In genomic region chr1:134110979-134111378, GRCm38 (mm10) we compare ENCODE assay signal across 14 mouse cellular contexts. TPM values are rescaled to one million over a fixed set of nuclear protein-coding genes. Genes with fewer than 3 reads are reported as not detected.
DNase-seq lines count a peak whose midpoint lies in the region; ATAC-seq and TF ChIP-seq lines count a peak whose summit lies in the region.
"Had no signal": no experiment of that assay in that cellular context is flagged by ENCODE, and none has a peak within 500 bp of the region (broad histone marks: within the 10 kb centered on the region; RNA-seq: fewer than 3 reads in every experiment).

TSS of gene Chit1 (plus strand) at chr1:134111242.

- peak in 1 of 2 experiments; percentile 10 for DNase-seq in heart, adult 2 months
- DNase-seq in heart, adult 8-10 months (ENCODE audit: low spot score) = no peak
- no peak for DNase-seq in frontal cortex, postnatal 14 days (ENCODE audit: low spot score in 2 of 2)
- no peak for DNase-seq in kidney, postnatal 14 days
- no peak for DNase-seq in right cerebral cortex, postnatal 25 days
- DNase-seq: retina, postnatal 1 day; thymus, postnatal 36 days had no signal

- peaks cover 1% of the 10 kb centered on the region; the same call in 1 of the 2 replicates for H3K4me1 ChIP-seq in heart, adult 2 months (ENCODE audit: control insufficient read depth, insufficient read depth, low read length)

- no peak for TF ChIP-seq POLR2A in heart, adult 2 months (IDR thresholded peaks at IDR 0.05; ENCODE audit: insufficient read depth, low read depth, low read length)

- intact Hi-C loops in heart, adult 2 months (cut with DNase I) = no loop called here

- H3K27me3 ChIP-seq in heart, adult 2 months (ENCODE audit: control insufficient read depth, insufficient read depth, low read length) = no peaks in the 10 kb centered on the region
- H3K27me3 ChIP-seq: hindbrain, embryonic 13.5 days; lung, embryonic 15.5 days had no signal

- peak; percentile 28 for TF ChIP-seq CTCF in heart, adult 2 months (IDR thresholded peaks at IDR 0.05)

- ATAC-seq in CD4-positive, CD25-positive, alpha-beta regulatory T cell, adult 4 months = peak; percentile 50
- peak; percentile 74 for ATAC-seq in erythroid progenitor cell, adult 5-6 weeks (replicated peaks; ENCODE audit: low FRiP score, poor library complexity, severe bottlenecking)
- ATAC-seq in megakaryocyte, adult 5-6 weeks (ENCODE audit: poor library complexity, severe bottlenecking) = peak; percentile 63

- no peaks in the 10 kb centered on the region for H3K36me3 ChIP-seq in heart, adult 2 months (ENCODE audit: control insufficient read depth, insufficient read depth, low read length)
- H3K36me3 ChIP-seq: hindbrain, embryonic 13.5 days; lung, embryonic 15.5 days had no signal

- TF ChIP-seq EP300 in heart, adult 2 months (IDR thresholded peaks at IDR 0.05; ENCODE audit: insufficient read depth, low read depth, low read length) = no peak

- H3K4me3 ChIP-seq in heart, adult 2 months = no peak within 1 kb of the TSS
- H3K4me3 ChIP-seq: hindbrain, embryonic 13.5 days; lung, embryonic 15.5 days had no signal

- no peak within 1 kb of the TSS for H3K27ac ChIP-seq in heart, adult 2 months
- H3K27ac ChIP-seq: hindbrain, embryonic 13.5 days; lung, embryonic 15.5 days had no signal

- H3K9ac ChIP-seq in heart, adult 2 months (ENCODE audit: low read depth, low read length) = no peak within 1 kb of the TSS
- H3K9ac ChIP-seq: hindbrain, embryonic 13.5 days; lung, embryonic 15.5 days had no signal

- WGBS in heart, adult 2 months = 64% methylated on average over 4 of the region's 4 CpGs

- no peaks in the 10 kb centered on the region for H3K79me2 ChIP-seq in heart, adult 2 months (replicated peaks; ENCODE audit: control insufficient read depth, insufficient read depth, low read length)

RNA-seq across cellular contexts. Expression of gene Chit1, which starts in this region (rescaled TPM):
- total RNA-seq in heart, adult 2 months (2021) = not detected
- 0.16 TPM in 1 of 2 replicates, not detected in the other for polyA plus RNA-seq in heart, adult 2 months (2012; rRNA removed)
- not detected for total RNA-seq in heart, adult 8-10 months (2022)
- not detected for polyA plus RNA-seq in CD4-positive, CD25-positive, alpha-beta regulatory T cell, adult 4 months (2017; shearing (Covaris generic))
- 1.1 and 4.2 TPM in 2 replicates for total RNA-seq in erythroid progenitor cell, adult 5-6 weeks (2015; ENCODE audit: low replicate concordance)
- not detected in 2 replicates for total RNA-seq in erythroid progenitor cell, adult 5-6 weeks (2017; ENCODE audit: low replicate concordance)
- 0.16 and 0.83 TPM in 2 replicates for total RNA-seq in megakaryocyte, adult 5-6 weeks (2015)
- 0.07 TPM in 1 of 2 replicates, not detected in the other for total RNA-seq in megakaryocyte, adult 5-6 weeks (2017)
- polyA plus RNA-seq: embryonic facial prominence, embryonic 11.5 days; large intestine, adult 2 months had no signal

Comparison
In these comparisons a context has a peak if more than half of its experiments do, and no peak if none do; other contexts are left out.
1. Peak in ATAC-seq in CD4-positive, CD25-positive, alpha-beta regulatory T cell, adult 4 months; RNA of the gene not detected or under 1 TPM.
2. Peak in ATAC-seq in megakaryocyte, adult 5-6 weeks; RNA of the gene not detected or under 1 TPM.